Mouse (Mus musculus): ENCODE measurements around the gene Ifit1bl1.

GRCm38 (mm10) chr19:34546211-34546610 lies 55.5 kb downstream of the Ifit1bl1 start:
- TF ChIP-seq POLR2A (IDR thresholded peaks at IDR 0.05; ENCODE audit: insufficient read depth, low read depth, low read length) (no peak), CTCF (IDR thresholded peaks at IDR 0.05; ENCODE audit: insufficient read depth, low read depth, low read length) (no peak)

Data from olfactory bulb, adult 2 months (tissue).